Mouse (Mus musculus) heart, adult 8-10 months (tissue): ENCODE measurements around the gene Zdhhc14. TPM values are rescaled to one million over a fixed set of nuclear protein-coding genes. Genes with fewer than 3 reads are reported as not detected.

Source experiments
- DNase-seq: peaks from one replicate; pipeline ENCODE4 v3.0.0; 2022; ENCODE audit warnings: low spot score
- total RNA-seq, 4 experiments: library from RNA; stranded (reverse); gene quantifications; 2 replicates each; pipeline ENCODE4 v1.2.4; 2022

Gene Zdhhc14
- total RNA-seq, 4 experiments from 2014 or later = 4.4 to 5.6 (median 5.0) TPM

GRCm38 (mm10) chr17:5666652-5667051 is 174.3 kb downstream of the Zdhhc14 start:
- no peak for DNase-seq

- DNase-seq = no peak
These were observed 176.1 kb downstream of the Zdhhc14 start for GRCm38 (mm10) chr17:5668456-5668855.

- no peak for DNase-seq
These were observed 176.6 kb downstream of the Zdhhc14 start for GRCm38 (mm10) chr17:5668981-5669380.

- DNase-seq = no peak
These were observed 183.6 kb downstream of the Zdhhc14 start for GRCm38 (mm10) chr17:5675951-5676350.

- no peak for DNase-seq
These were observed 187.0 kb downstream of the Zdhhc14 start for GRCm38 (mm10) chr17:5679315-5679714.

- DNase-seq = no peak
These were observed 193.0 kb downstream of the Zdhhc14 start for GRCm38 (mm10) chr17:5685324-5685723.

GRCm38 (mm10) chr17:5687810-5688209 is 195.5 kb downstream of the Zdhhc14 start:
- no peak for DNase-seq

GRCm38 (mm10) chr17:5688222-5688621 is 195.9 kb downstream of the Zdhhc14 start:
- DNase-seq = no peak

GRCm38 (mm10) chr17:5688669-5689068 is 196.3 kb downstream of the Zdhhc14 start:
- no peak for DNase-seq

GRCm38 (mm10) chr17:5690746-5691535 is 198.6 kb downstream of the Zdhhc14 start:
- DNase-seq = peak; percentile 11

GRCm38 (mm10) chr17:5692661-5693060 is 200.3 kb downstream of the Zdhhc14 start:
- DNase-seq = peak; percentile 6

- DNase-seq = no peak
These were observed 200.9 kb downstream of the Zdhhc14 start for GRCm38 (mm10) chr17:5693256-5693655.

GRCm38 (mm10) chr17:5698447-5699096 is 206.2 kb downstream of the Zdhhc14 start:
- DNase-seq = no peak

GRCm38 (mm10) chr17:5710320-5711104 is 218.2 kb downstream of the Zdhhc14 start:
- DNase-seq = no peak

GRCm38 (mm10) chr17:5711861-5712260 is 219.5 kb downstream of the Zdhhc14 start:
- no peak for DNase-seq

GRCm38 (mm10) chr17:5713141-5713540 is 220.8 kb downstream of the Zdhhc14 start:
- DNase-seq = no peak

- no peak for DNase-seq
These were observed 224.6 kb downstream of the Zdhhc14 start for GRCm38 (mm10) chr17:5716912-5717311.

- DNase-seq = no peak
These were observed 226.5 kb downstream of the Zdhhc14 start for GRCm38 (mm10) chr17:5718768-5719387.

GRCm38 (mm10) chr17:5722802-5723201 is 230.4 kb downstream of the Zdhhc14 start:
- DNase-seq = no peak

- DNase-seq = no peak
These were observed 231.3 kb downstream of the Zdhhc14 start for GRCm38 (mm10) chr17:5723601-5724189.

GRCm38 (mm10) chr17:5729587-5730125 is 237.3 kb downstream of the Zdhhc14 start:
- no peak for DNase-seq
